Mouse (Mus musculus) urinary bladder, postnatal 25 days (tissue): ENCODE data around the gene Vsir.

Experiments used
- DNase-seq: peaks from one replicate; pipeline ENCODE4 v3.0.0; 2022; ENCODE audit warnings: low spot score

Gene Vsir

GRCm38 (mm10) chr10:60346701-60347405 is at the start of gene Vsir:
Gene Vsir (plus strand): TSS chr10:60346851.
- peak; percentile 90 for DNase-seq

DNA sequence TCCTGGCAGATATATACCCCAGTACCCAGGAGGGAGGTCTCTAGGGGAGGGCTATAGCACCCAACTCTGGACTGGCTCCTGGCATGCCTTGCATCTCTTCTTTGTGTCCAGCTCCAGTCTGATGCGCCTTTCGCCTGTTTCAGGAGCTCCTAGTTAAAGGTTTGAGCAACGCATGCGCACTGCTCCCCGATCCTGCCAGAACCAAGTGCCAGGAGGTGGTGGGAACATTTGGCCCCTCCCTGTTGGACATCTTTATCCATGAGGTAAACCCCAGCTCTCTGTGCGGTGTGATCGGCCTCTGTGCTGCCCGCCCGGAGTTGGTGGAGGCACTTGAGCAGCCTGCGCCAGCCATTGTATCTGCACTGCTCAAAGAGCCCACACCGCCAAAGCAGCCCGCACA is 47.0 kb upstream of the Vsir start:
- DNase-seq: no peak

DNA sequence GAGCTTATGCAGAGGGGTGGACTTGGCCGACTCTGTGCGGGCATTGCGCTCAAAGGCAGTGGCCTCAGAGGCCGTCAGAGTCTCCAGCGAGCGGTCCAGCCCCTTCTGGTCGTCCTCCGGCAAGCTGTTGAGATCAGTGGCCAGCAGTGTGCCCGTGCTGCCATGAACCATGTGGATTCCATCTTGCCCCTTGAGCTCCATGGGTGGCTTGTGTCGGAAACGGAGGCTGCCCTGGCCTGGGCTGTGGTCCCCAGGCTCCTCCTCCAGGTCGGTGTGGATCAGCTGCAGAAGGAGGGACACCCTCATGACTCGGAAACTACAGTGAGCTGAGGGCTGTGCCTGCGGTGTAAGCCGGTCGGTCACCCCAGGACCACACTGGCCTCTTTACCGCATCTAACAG is 43.2 kb upstream of the Vsir start:
- DNase-seq: no peak

DNA sequence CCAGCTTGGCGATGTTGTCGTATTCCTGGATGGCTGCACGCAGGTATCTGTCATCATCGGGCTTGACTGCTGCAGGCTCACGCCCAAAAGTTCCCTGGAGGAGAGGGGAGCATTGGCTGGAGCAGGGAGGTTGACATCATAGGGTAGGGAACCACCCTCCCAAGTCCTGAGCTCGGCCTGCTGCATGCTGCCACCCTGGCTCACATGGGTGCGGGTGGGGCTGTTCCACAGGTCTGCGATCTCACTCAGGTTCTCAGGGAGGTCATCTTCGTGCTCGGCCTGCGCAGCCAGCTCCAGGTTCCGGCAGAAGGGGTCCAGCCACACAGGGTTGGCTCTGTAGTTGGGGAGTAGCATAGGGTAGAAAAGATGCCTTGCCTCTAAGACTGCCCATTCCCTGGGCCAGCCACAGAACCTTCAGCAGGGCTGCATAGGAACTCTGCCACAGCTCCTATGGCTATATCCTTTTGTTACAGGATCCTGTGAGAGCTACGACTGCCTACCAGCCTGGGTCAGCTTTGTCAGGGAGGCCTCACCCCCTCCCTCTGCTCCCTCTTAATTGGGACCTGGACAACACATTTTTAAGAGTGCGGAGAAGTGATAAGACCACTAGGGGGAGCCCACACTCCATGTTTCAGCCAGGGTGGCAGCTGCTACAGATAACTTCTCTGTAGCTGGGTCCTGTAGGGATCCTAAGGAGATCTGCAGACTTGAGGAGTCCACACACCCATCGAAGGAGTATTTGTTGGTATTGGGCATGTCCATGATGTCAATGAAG is 41.6 kb upstream of the Vsir start:
- peak; percentile 61 for DNase-seq

GRCm38 (mm10) chr10:60310629-60311028 is 36.0 kb upstream of the Vsir start:
- no peak for DNase-seq

DNA sequence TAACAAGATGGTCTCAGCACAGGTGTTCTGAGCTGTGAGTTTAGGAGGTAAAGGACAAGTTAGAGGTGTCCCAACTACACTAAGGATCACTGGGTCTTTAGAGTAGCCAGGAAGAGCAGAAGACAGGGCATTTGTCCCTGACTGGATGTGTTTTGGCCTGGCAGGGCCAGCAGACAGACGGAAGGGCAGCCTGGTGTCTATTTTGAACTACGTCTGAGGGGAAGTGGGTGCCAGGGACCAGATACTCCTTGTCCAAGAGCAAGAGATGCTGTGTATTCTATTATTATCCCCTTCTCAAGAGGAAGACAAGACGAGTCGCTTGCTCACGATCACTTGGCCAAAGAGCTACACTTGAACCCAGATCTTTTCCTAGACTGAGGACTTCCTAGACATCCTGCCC is 33.0 kb upstream of the Vsir start:
- DNase-seq: no peak

GRCm38 (mm10) chr10:60316166-60316565 is 30.5 kb upstream of the Vsir start:
- no peak for DNase-seq

GRCm38 (mm10) chr10:60328963-60329650 is 17.5 kb upstream of the Vsir start:
- no peak for DNase-seq

DNA sequence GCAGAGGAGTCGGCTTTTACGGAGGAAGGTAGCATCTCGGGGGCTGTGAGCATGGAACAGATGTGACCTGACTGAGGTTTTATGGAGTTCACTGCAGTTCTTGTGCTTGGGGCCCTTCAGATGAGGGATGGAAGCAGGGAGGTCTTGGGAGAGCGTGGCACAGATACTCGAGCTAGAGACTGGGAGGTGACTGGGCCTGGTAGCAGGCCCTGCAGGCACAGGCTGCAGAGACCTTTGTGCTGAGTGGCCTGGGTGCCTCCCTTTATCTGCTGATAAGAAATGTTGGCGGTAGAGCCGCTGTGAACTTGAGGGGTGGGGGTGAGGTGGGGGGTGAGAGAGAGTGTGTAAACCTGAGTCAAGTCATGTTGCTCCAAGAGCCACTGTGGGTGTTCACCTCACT is 12.1 kb upstream of the Vsir start:
- DNase-seq: no peak

DNA sequence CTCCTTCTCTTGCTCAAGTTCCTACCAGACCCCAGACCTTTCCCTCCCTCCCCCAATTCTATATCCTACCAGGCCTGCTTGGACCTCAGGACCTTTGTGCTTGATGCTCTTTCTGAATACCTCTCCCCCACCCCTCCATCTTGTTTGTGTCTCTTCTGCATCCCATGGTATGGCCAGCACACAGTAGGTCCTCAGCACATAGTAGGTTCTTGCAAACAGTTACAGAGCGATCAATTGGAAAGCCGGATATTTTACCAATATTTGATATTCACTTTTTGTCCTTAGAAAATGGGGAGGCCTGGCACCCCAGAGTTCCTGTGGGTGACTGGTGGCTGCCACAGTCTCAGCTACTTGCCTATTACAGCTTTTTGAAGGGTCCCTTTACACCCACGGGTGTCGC is 11.6 kb upstream of the Vsir start:
- no peak for DNase-seq

GRCm38 (mm10) chr10:60341528-60341927 is 5.1 kb upstream of the Vsir start:
- no peak for DNase-seq

DNA sequence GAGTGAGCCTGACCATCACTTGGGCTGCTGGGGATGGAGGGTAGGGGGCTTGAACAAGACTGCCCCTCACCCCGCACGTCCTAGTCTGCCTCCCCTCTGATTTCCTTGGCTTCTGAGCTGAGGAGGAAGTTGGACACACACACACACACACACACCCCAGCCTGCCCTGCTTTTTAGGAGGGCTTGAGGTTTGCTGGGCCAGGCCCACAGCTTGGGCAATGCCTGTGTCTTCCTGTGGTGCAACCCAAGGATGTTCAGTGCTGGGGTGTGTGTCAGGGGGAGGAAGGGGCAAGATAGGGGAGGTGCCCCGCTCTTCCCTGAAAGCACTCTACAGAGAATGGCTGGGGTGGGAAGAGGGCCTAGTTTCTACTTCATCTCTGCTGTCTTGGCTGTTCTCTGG is 2.5 kb upstream of the Vsir start:
- no peak for DNase-seq

GRCm38 (mm10) chr10:60346056-60346455 is 595 bp upstream of the Vsir start:
- DNase-seq: no peak

DNA sequence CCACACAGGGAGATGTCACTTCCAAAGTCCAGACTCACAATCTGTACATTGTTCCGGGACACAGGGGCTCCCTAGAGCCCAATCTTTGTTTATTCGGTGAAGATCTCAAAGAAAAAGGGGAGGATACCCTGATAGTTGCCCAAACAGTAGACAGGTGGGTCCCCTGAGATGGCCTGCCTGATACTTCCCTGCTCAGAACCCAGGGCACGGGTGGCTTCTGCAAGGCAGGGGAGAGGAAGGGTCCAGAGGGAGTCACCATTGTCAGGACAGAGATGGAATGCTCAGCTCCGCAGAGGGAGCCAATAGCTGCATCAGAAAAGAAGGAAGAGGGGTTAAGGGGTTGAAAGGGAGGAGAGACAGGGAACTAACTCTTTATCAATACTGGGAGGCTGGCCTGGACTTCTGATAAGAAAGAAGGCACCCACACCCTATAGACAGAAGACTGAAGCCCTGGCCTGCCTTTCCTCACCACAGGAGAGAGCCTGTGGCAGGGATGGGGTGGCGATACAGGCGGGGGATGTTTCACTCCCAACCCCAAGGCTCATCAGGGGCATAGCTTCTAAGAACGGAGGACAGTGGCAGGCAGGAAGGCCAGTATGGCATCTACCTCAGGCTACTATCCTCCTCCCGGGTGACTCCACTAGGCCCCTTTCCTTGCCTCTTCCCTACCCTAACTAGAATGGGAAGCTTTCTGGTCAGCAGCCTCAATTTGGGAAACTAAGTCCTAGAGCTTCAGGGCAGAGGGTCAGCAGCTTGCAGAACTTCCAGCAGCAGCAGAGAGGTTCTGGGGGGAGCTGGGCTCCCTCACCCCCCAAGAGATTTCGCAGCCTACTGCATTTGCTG is 1.3 kb downstream of the Vsir start:
- DNase-seq: no peak

GRCm38 (mm10) chr10:60349056-60349455 is 2.4 kb downstream of the Vsir start:
- peak; percentile 36 for DNase-seq

DNA sequence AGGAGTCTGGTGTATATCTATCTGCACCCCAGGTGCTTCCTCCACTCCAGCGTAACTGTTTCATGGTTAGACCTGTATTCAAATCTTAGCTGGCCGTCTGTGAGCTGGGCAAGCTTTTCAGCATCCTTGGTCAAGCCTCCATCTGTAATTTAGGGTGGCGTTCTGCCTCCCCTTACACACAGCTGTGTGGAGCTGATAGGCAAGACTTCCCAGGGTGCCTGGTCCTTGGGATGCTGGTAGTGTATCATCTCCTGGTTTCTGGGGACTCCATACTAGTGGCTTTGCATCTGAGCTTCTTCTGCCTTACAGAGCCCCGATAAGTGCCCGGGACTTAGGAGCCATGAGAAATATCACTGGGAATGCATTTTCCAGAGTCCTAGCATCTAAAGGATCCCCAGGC is 3.0 kb downstream of the Vsir start:
- no peak for DNase-seq

GRCm38 (mm10) chr10:60350077-60350804 is 3.6 kb downstream of the Vsir start:
- DNase-seq: no peak

GRCm38 (mm10) chr10:60350805-60351167 is 4.1 kb downstream of the Vsir start:
- peak; percentile 95 for DNase-seq

DNA sequence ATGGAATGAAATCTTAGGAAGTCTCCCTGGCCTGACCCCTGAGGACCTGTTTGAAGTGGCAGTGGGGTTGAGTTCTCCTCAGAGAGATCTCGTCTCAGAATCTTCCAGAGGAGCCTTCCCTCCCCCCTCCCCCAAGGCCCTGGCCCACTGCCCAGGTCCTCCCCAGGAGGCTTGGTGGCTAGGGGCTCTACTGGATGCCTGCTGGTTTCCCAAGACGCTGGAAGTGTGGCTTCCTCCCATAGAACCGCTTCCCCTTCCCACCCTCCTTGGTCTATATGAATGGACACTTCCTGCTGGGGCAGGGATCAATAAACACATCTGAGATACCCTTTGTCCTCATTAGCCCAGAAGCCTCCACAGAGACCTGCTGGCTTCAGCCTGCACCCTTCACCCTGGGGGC is 4.6 kb downstream of the Vsir start:
- no peak for DNase-seq

- peak; percentile 62 for DNase-seq
Observed at GRCm38 (mm10) chr10:60351761-60352455, 5.3 kb downstream of the Vsir start.
